Mouse (Mus musculus) megakaryocyte, embryonic 14.5 days (primary cell): ENCODE measurements around the gene Slc25a48. TPM values are rescaled to one million over a fixed set of nuclear protein-coding genes. Genes with fewer than 3 reads are reported as not detected.

Experiments
- H3K27me3 ChIP-seq: replicated peaks from 2 replicates; pipeline ENCODE3; 2012; ENCODE audit warnings: inconsistent platforms
- H3K36me3 ChIP-seq: replicated peaks from 2 replicates; pipeline ENCODE3; 2012; ENCODE audit warnings: low read length, inconsistent platforms, mixed read lengths
- H3K4me1 ChIP-seq: 2 replicates; pipeline ENCODE4 v1.6.1; 2012; ENCODE audit warnings: inconsistent platforms
- H3K4me3 ChIP-seq: replicated peaks from 2 replicates; pipeline ENCODE3; 2012; ENCODE audit warnings: moderate library complexity, mild to moderate bottlenecking, inconsistent platforms
- H3K9me3 ChIP-seq: 2 replicates; pipeline ENCODE4 v1.6.1; 2012; ENCODE audit warnings: inconsistent platforms
- FLI1 ChIP-seq: IDR thresholded peaks from 2 replicates; pipeline ENCODE4 v1.6.1; 2012; ENCODE audit warnings: low read length, inconsistent platforms, mixed read lengths
- GATA1 ChIP-seq: IDR thresholded peaks from 3 replicates; pipeline ENCODE4 v1.6.1; 2012; ENCODE audit warnings: mixed read lengths, low read length, inconsistent platforms, borderline replicate concordance
- polyA plus RNA-seq: library from polyadenylated mRNA; stranded (reverse); fragments of >175 nt; gene quantifications from 2 replicates; pipeline ENCODE4 v1.2.3, GENCODE M21; 2012; ENCODE audit warnings: low replicate concordance; ENCODE audit not compliant: insufficient read depth

Slc25a48 gene
- polyA plus RNA-seq, 1 experiment: not detected

- Histone ChIP-seq H3K9me3 (peaks cover 6% of the 10 kb centered on the region; the same call in 1 of the 2 replicates), H3K27me3 (peaks cover 26% of the 10 kb centered on the region), H3K4me1 (no peaks in the 10 kb centered on the region), H3K4me3 (no peak overlapping the region), H3K36me3 (no peaks in the 10 kb centered on the region)
- no peak for TF ChIP-seq FLI1
- no peak for TF ChIP-seq GATA1
Observed at GRCm38 (mm10) chr13:56444996-56445395, 6.8 kb downstream of the Slc25a48 start.

- no peak for TF ChIP-seq FLI1
- TF ChIP-seq GATA1: no peak
- H3K27me3 ChIP-seq: peaks cover 13% of the 10 kb centered on the region
- H3K9me3 ChIP-seq: no peaks in the 10 kb centered on the region
Observed at GRCm38 (mm10) chr13:56449239-56450030, 11.3 kb downstream of the Slc25a48 start.

GRCm38 (mm10) chr13:56450035-56450434 is 11.9 kb downstream of the Slc25a48 start:
- H3K9me3 ChIP-seq: no peaks in the 10 kb centered on the region
- no peaks in the 10 kb centered on the region for H3K36me3 ChIP-seq
- H3K4me1 ChIP-seq: no peaks in the 10 kb centered on the region
- no peak for TF ChIP-seq GATA1
- no peak for TF ChIP-seq FLI1
- peaks cover 13% of the 10 kb centered on the region for H3K27me3 ChIP-seq
- no peak overlapping the region for H3K4me3 ChIP-seq

More at GRCm38 (mm10) chr13:56449239-56450030, 11.3 kb downstream of the Slc25a48 start:
- no peaks in the 10 kb centered on the region for H3K36me3 ChIP-seq
- H3K4me3 ChIP-seq: no peak overlapping the region
- H3K4me1 ChIP-seq: no peaks in the 10 kb centered on the region

- H3K4me3 ChIP-seq: no peak overlapping the region
- TF ChIP-seq GATA1 (no peak), FLI1 (no peak)
- no peaks in the 10 kb centered on the region for H3K36me3 ChIP-seq
- H3K9me3 ChIP-seq: peaks cover 3% of the 10 kb centered on the region; the same call in 1 of the 2 replicates
- H3K27me3 ChIP-seq: peaks cover 7% of the 10 kb centered on the region
- no peaks in the 10 kb centered on the region for H3K4me1 ChIP-seq
Observed at GRCm38 (mm10) chr13:56458001-56458400, 19.8 kb downstream of the Slc25a48 start.

- TF ChIP-seq FLI1 (no peak), GATA1 (no peak)
- Histone ChIP-seq H3K4me3 (no peak overlapping the region), H3K9me3 (peaks cover 3% of the 10 kb centered on the region; the same call in 1 of the 2 replicates), H3K27me3 (peaks cover 9% of the 10 kb centered on the region), H3K36me3 (no peaks in the 10 kb centered on the region), H3K4me1 (no peaks in the 10 kb centered on the region)
Observed at GRCm38 (mm10) chr13:56461460-56461859, 23.3 kb downstream of the Slc25a48 start.

- no peaks in the 10 kb centered on the region for H3K36me3 ChIP-seq
- TF ChIP-seq FLI1: no peak
- TF ChIP-seq GATA1: no peak
- no peak overlapping the region for H3K4me3 ChIP-seq
- H3K4me1 ChIP-seq: no peaks in the 10 kb centered on the region
- H3K9me3 ChIP-seq: peaks cover 3% of the 10 kb centered on the region; the same call in 1 of the 2 replicates
- H3K27me3 ChIP-seq: peaks cover 7% of the 10 kb centered on the region
Observed at GRCm38 (mm10) chr13:56462791-56463190, 24.6 kb downstream of the Slc25a48 start.

- no peak for TF ChIP-seq FLI1
- TF ChIP-seq GATA1: no peak
- peaks cover 7% of the 10 kb centered on the region for H3K27me3 ChIP-seq
- peaks cover 3% of the 10 kb centered on the region; the same call in 1 of the 2 replicates for H3K9me3 ChIP-seq
- no peak overlapping the region for H3K4me3 ChIP-seq
- no peaks in the 10 kb centered on the region for H3K36me3 ChIP-seq
- H3K4me1 ChIP-seq: no peaks in the 10 kb centered on the region
Observed at GRCm38 (mm10) chr13:56463261-56463660, 25.1 kb downstream of the Slc25a48 start.

GRCm38 (mm10) chr13:56463750-56464149 is 25.6 kb downstream of the Slc25a48 start:
- Histone ChIP-seq H3K4me1 (no peaks in the 10 kb centered on the region), H3K36me3 (no peaks in the 10 kb centered on the region), H3K4me3 (no peak overlapping the region), H3K27me3 (peaks cover 11% of the 10 kb centered on the region), H3K9me3 (peaks cover 3% of the 10 kb centered on the region; the same call in 1 of the 2 replicates)
- TF ChIP-seq FLI1 (no peak), GATA1 (no peak)

GRCm38 (mm10) chr13:56467786-56468185 is 29.6 kb downstream of the Slc25a48 start:
- H3K27me3 ChIP-seq: peaks cover 12% of the 10 kb centered on the region
- no peak for TF ChIP-seq GATA1
- TF ChIP-seq FLI1: no peak

GRCm38 (mm10) chr13:56468536-56468935 is 30.4 kb downstream of the Slc25a48 start:
- Histone ChIP-seq H3K9me3 (no peaks in the 10 kb centered on the region), H3K4me1 (no peaks in the 10 kb centered on the region), H3K4me3 (no peak overlapping the region), H3K27me3 (peaks cover 11% of the 10 kb centered on the region), H3K36me3 (no peaks in the 10 kb centered on the region)
- TF ChIP-seq FLI1 (no peak), GATA1 (no peak)

More at GRCm38 (mm10) chr13:56467786-56468185, 29.6 kb downstream of the Slc25a48 start:
- H3K4me3 ChIP-seq: no peak overlapping the region
- H3K36me3 ChIP-seq: no peaks in the 10 kb centered on the region
- no peaks in the 10 kb centered on the region for H3K9me3 ChIP-seq
- no peaks in the 10 kb centered on the region for H3K4me1 ChIP-seq
